Mouse (Mus musculus): ENCODE results near the gene Cpne5. TPM values are rescaled to one million over a fixed set of nuclear protein-coding genes. Genes with fewer than 3 reads are reported as not detected.

Gene Cpne5
- total and polyA plus RNA-seq, 3 experiments, result 0.19 to 1.0 TPM; not detected in 1

GRCm38 (mm10) chr17:29129341-29129740 is 108.6 kb downstream of the Cpne5 start (continued):
- TF ChIP-seq TCF12 (IDR thresholded peaks at IDR 0.05; ENCODE audit: low read depth, low read length) (0 out of 2 replicates have a peak, but pooled peaks have one; percentile 37), GATA1 (IDR thresholded peaks at IDR 0.05; ENCODE audit: low read depth, low read length) (peak; percentile 84), ZNF384 (IDR thresholded peaks at IDR 0.05; ENCODE audit: low read depth, low read length) (peak; percentile 98), CHD2 (IDR thresholded peaks at IDR 0.05; ENCODE audit: low read length) (no peak), JUND (IDR thresholded peaks at IDR 0.05; ENCODE audit: low read depth, low read length) (no peak), MEF2A (IDR thresholded peaks at IDR 0.05; ENCODE audit: extremely low read depth, insufficient replicate concordance, low read depth, low read length, poor library complexity, severe bottlenecking) (no peak), POLR2A (IDR thresholded peaks at IDR 0.05; ENCODE audit: control insufficient read depth in 1 of 2, insufficient read depth in 1 of 2, low read depth in 1 of 2, low read length in 2 of 2, poor library complexity in 1 of 2) (no peak), UBTF (IDR thresholded peaks at IDR 0.05; ENCODE audit: borderline replicate concordance, insufficient read depth, low read depth, low read length) (no peak)

- Histone ChIP-seq H3K27me3 (ENCODE audit: control insufficient read depth in 1 of 2, insufficient read depth in 2 of 2, low read length in 2 of 2) (no peaks in the 10 kb centered on the region), H3K9me3 (replicated peaks; ENCODE audit: insufficient read depth, low read length) (no peaks in the 10 kb centered on the region), H3K79me2 (ENCODE audit: control insufficient read depth, insufficient read depth, low read length, poor library complexity) (no peaks in the 10 kb centered on the region), H3K4me3 (ENCODE audit: control insufficient read depth in 1 of 2, insufficient read depth in 1 of 2, low read depth in 2 of 2, low read length in 2 of 2) (no peak overlapping the region), H3K9ac (ENCODE audit: control insufficient read depth, low read depth, low read length, poor library complexity, severe bottlenecking) (no peak overlapping the region), H3K4me1 (ENCODE audit: control insufficient read depth in 1 of 2, insufficient read depth in 2 of 2, low read length in 2 of 2) (peaks cover 4 to 14% of the 10 kb centered on the region in 2 experiments; a peak in 3 of 4 replicates), H3K36me3 (ENCODE audit: control insufficient read depth in 1 of 2, insufficient read depth in 2 of 2, low read length in 2 of 2) (peaks cover 0 to 9% of the 10 kb centered on the region in 2 experiments; a peak in 2 of 4 replicates), H3K27ac (ENCODE audit: control insufficient read depth, low read depth, low read length) (no peak overlapping the region)
- no peak for TF ChIP-seq RAD21 (IDR thresholded peaks at IDR 0.05; ENCODE audit: low read depth, low read length)
- no peak for TF ChIP-seq MEF2A (IDR thresholded peaks at IDR 0.05; ENCODE audit: extremely low read depth, insufficient replicate concordance, low read depth, low read length, poor library complexity, severe bottlenecking)
- no peak for TF ChIP-seq MXI1 (IDR thresholded peaks at IDR 0.05; ENCODE audit: low read depth, low read length)
- TF ChIP-seq E2F4 (IDR thresholded peaks at IDR 0.05; ENCODE audit: borderline replicate concordance, low read depth, low read length), result no peak
- TF ChIP-seq CHD1 (IDR thresholded peaks at IDR 0.05; ENCODE audit: low read depth, low read length), result no peak
- TF ChIP-seq ETS1 (IDR thresholded peaks at IDR 0.05; ENCODE audit: low read depth, low read length), result no peak
- no peak for DNase-seq (ENCODE audit: low read depth, low spot score)
These were observed 111.4 kb downstream of the Cpne5 start for GRCm38 (mm10) chr17:29126561-29126960.

GRCm38 (mm10) chr17:29123578-29124174 is 114.3 kb downstream of the Cpne5 start:
- TF ChIP-seq KAT2A (conservative IDR thresholded peaks at IDR 0.05; ENCODE audit: low read depth, low read length), result no peak
- no peak for TF ChIP-seq USF1 (IDR thresholded peaks at IDR 0.05; ENCODE audit: low read depth, low read length)
- TF ChIP-seq RAD21 (IDR thresholded peaks at IDR 0.05; ENCODE audit: low read depth, low read length), result no peak
- no peak for TF ChIP-seq NELFE (IDR thresholded peaks at IDR 0.05; ENCODE audit: low read depth, low read length)
- no peak for TF ChIP-seq ZKSCAN1 (IDR thresholded peaks at IDR 0.05; ENCODE audit: low read depth, low read length)
- no peak for TF ChIP-seq HCFC1 (IDR thresholded peaks at IDR 0.05; ENCODE audit: low read depth, low read length)
- TF ChIP-seq E2F4 (IDR thresholded peaks at IDR 0.05; ENCODE audit: borderline replicate concordance, low read depth, low read length), result no peak
- TF ChIP-seq SMC3 (IDR thresholded peaks at IDR 0.05; ENCODE audit: low read depth, low read length), result no peak
- no peak for TF ChIP-seq CHD2 (IDR thresholded peaks at IDR 0.05; ENCODE audit: low read length)
- no peak for TF ChIP-seq ZNF384 (IDR thresholded peaks at IDR 0.05; ENCODE audit: low read depth, low read length)
- no peak for TF ChIP-seq UBTF (IDR thresholded peaks at IDR 0.05; ENCODE audit: borderline replicate concordance, insufficient read depth, low read depth, low read length)
- no peak for TF ChIP-seq GATA1 (IDR thresholded peaks at IDR 0.05; ENCODE audit: low read depth, low read length)
- TF ChIP-seq MYB (IDR thresholded peaks at IDR 0.05; ENCODE audit: low read depth, low read length), result no peak
- no peak for TF ChIP-seq SIN3A (IDR thresholded peaks at IDR 0.05; ENCODE audit: low read length)
- DNase-seq (ENCODE audit: low read depth, low spot score), result no peak
- Histone ChIP-seq H3K36me3 (ENCODE audit: control insufficient read depth in 1 of 2, insufficient read depth in 2 of 2, low read length in 2 of 2) (no peaks in the 10 kb centered on the region), H3K4me1 (ENCODE audit: control insufficient read depth in 1 of 2, insufficient read depth in 2 of 2, low read length in 2 of 2) (0 out of 4 replicates have a peak, but pooled peaks cover 0 to 3% of the 10 kb centered on the region in 2 experiments), H3K79me2 (ENCODE audit: control insufficient read depth, insufficient read depth, low read length, poor library complexity) (no peaks in the 10 kb centered on the region), H3K4me3 (ENCODE audit: control insufficient read depth in 1 of 2, insufficient read depth in 1 of 2, low read depth in 2 of 2, low read length in 2 of 2) (no peak overlapping the region), H3K9ac (ENCODE audit: control insufficient read depth, low read depth, low read length, poor library complexity, severe bottlenecking) (no peak overlapping the region), H3K9me3 (replicated peaks; ENCODE audit: insufficient read depth, low read length) (no peaks in the 10 kb centered on the region), H3K27ac (ENCODE audit: control insufficient read depth, low read depth, low read length) (no peak overlapping the region), H3K27me3 (ENCODE audit: control insufficient read depth in 1 of 2, insufficient read depth in 2 of 2, low read length in 2 of 2) (no peaks in the 10 kb centered on the region)
